Mouse (Mus musculus): ENCODE results near the gene Gm572. TPM values are rescaled to one million over a fixed set of nuclear protein-coding genes. Genes with fewer than 3 reads are reported as not detected.

Gm572 gene
- polyA plus RNA-seq, 1 experiment, result not detected

GRCm38 (mm10) chr4:148625756-148626622, 17.1 kb upstream of the Gm572 start:
- Histone ChIP-seq H3K36me3 (ENCODE audit: control insufficient read depth, insufficient read depth) (peaks cover 41% of the 10 kb centered on the region), H3K27me3 (ENCODE audit: control insufficient read depth, insufficient read depth, insufficient read length) (no peaks in the 10 kb centered on the region), H3K79me3 (ENCODE audit: low read depth) (peaks cover 51% of the 10 kb centered on the region), H3ac (ENCODE audit: control insufficient read depth, insufficient read length, low read depth) (peak overlapping the region; percentile 96), H3K4me3 (ENCODE audit: insufficient read depth, poor library complexity, severe bottlenecking) (peak overlapping the region; percentile 89), H3K79me2 (ENCODE audit: control insufficient read depth, insufficient read depth) (peaks cover 57% of the 10 kb centered on the region)
- peak; percentile 38 for TF ChIP-seq MAX (IDR thresholded peaks at IDR 0.05)
- no peak for TF ChIP-seq FOSL1 (IDR thresholded peaks at IDR 0.05; ENCODE audit: insufficient read depth, low read length, poor library complexity, severe bottlenecking)

DNA sequence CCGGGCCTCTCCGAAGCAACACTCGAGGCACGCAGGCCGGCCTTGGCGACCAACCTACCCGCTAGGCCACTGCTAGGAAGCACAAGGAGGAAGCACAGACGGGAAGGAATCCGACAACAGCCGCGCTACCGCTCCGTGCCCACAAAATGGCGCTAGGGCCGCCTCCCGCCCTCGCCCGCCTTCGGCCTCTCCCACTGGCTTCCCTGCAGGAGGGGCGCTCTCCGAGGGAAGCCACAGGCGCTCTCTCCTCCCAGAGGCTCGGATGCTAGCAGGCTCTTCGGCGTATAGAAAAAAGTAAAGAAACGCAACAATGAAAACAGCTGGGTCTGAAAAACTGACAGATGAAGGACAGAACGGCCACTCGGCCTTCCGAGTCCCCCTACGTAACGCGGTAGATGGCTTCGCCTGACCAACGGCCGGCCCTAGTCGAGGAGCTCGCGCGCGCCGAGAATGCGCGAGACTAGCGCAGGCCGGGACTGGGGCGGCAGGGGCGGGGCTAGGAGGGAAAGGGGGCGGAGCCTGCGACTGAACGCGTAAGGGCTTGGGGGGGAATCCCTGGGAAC, 16.4 kb upstream of the Gm572 start, which contains the start of gene Tardbp:
TSS of gene Tardbp (minus strand) at position 397 of the 563 bp plus-strand sequence.
- TF ChIP-seq USF1 (IDR thresholded peaks at IDR 0.05; ENCODE audit: low read depth), result no peak
- TF ChIP-seq CEBPB (IDR thresholded peaks at IDR 0.05; ENCODE audit: low read depth), result no peak
- TF ChIP-seq MYOD1 (IDR thresholded peaks at IDR 0.05; ENCODE audit: control insufficient read depth, insufficient read length, low read depth), result no peak
- no peak for TF ChIP-seq CTCF (IDR thresholded peaks at IDR 0.05; ENCODE audit: control insufficient read depth, insufficient read depth, insufficient read length)
- TF ChIP-seq MYOG (IDR thresholded peaks at IDR 0.05; ENCODE audit: control insufficient read depth, extremely low read depth, insufficient read length), result no peak
- no peak for TF ChIP-seq FOSL1 (IDR thresholded peaks at IDR 0.05; ENCODE audit: insufficient read depth, low read length, poor library complexity, severe bottlenecking)
- no peak for TF ChIP-seq MAX (IDR thresholded peaks at IDR 0.05)
- peaks cover 34% of the 10 kb centered on the region for H3K36me3 ChIP-seq (ENCODE audit: control insufficient read depth, insufficient read depth)
- peaks cover 44% of the 10 kb centered on the region for H3K79me3 ChIP-seq (ENCODE audit: low read depth)
- H3K79me2 ChIP-seq (ENCODE audit: control insufficient read depth, insufficient read depth), result peaks cover 49% of the 10 kb centered on the region
- no peaks in the 10 kb centered on the region for H3K27me3 ChIP-seq (ENCODE audit: control insufficient read depth, insufficient read depth, insufficient read length)
- H3ac ChIP-seq (ENCODE audit: control insufficient read depth, insufficient read length, low read depth), result peak within 1 kb of the TSS; percentile 96
- peak within 1 kb of the TSS; percentile 89 for H3K4me3 ChIP-seq (ENCODE audit: insufficient read depth, poor library complexity, severe bottlenecking)

DNA sequence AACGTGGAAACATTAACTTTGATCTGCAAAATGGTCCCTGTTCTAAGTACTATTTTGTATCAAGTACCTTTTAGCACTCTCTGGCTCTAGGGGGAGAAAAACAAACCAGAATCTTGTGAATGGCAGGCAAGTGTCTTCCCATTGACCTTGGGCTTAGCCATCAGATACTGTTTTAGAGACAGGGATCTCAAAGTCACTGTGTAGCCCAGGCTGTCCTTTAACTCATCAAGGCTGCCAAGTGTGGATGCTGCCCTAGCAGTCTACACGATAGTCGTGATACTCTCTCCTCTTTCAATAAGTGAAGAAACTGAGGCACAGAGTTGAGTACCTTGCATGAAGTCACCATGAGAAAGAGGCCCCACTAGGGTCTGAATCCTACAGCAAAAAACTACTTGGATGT, 15.9 kb upstream of the Gm572 start:
- no peak overlapping the region for H3ac ChIP-seq (ENCODE audit: control insufficient read depth, insufficient read length, low read depth)
- peaks cover 39% of the 10 kb centered on the region for H3K79me3 ChIP-seq (ENCODE audit: low read depth)
- H3K27me3 ChIP-seq (ENCODE audit: control insufficient read depth, insufficient read depth, insufficient read length), result no peaks in the 10 kb centered on the region
- TF ChIP-seq FOSL1 (IDR thresholded peaks at IDR 0.05; ENCODE audit: insufficient read depth, low read length, poor library complexity, severe bottlenecking) (no peak), MAX (IDR thresholded peaks at IDR 0.05) (no peak), CTCF (IDR thresholded peaks at IDR 0.05; ENCODE audit: control insufficient read depth, insufficient read depth, insufficient read length) (no peak), MYOG (IDR thresholded peaks at IDR 0.05; ENCODE audit: control insufficient read depth, extremely low read depth, insufficient read length) (no peak), USF1 (IDR thresholded peaks at IDR 0.05; ENCODE audit: low read depth) (no peak), CEBPB (IDR thresholded peaks at IDR 0.05; ENCODE audit: low read depth) (no peak), MYOD1 (IDR thresholded peaks at IDR 0.05; ENCODE audit: control insufficient read depth, insufficient read length, low read depth) (no peak)
- H3K79me2 ChIP-seq (ENCODE audit: control insufficient read depth, insufficient read depth), result peaks cover 44% of the 10 kb centered on the region
- H3K4me3 ChIP-seq (ENCODE audit: insufficient read depth, poor library complexity, severe bottlenecking), result no peak overlapping the region
- peaks cover 29% of the 10 kb centered on the region for H3K36me3 ChIP-seq (ENCODE audit: control insufficient read depth, insufficient read depth)

DNA sequence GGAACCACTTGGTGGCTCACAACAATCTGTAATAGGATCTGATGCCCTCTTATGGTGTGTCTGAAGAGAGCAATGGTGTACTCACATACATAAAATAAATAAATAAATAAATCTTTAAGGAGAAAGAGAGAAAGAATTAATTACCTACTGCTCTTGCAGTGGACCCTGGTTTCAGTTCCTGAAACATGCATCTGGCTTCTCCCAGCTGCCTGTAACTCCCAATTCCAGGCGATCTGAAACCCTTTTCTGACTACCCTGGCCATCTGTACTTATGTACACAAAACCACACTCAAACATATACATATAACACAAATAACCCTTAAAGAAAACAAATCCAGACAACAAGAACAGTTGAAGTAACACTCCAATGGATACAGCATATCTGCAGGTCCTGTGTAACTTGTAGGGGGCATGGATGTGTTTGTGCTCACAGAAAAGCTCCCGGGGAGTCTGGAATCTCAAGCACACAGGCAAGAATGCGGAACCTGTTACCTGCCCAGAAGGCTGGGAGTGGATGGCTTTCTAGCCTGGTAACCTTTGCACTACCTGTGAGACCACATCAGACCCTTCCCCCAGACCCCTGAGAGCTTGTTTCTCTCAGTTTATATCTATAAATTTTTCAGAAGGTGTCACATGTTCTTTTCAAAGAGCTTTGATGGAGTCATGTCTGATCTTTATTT, 11.0 kb upstream of the Gm572 start:
- no peak for TF ChIP-seq MYOD1 (IDR thresholded peaks at IDR 0.05; ENCODE audit: control insufficient read depth, insufficient read length, low read depth)
- TF ChIP-seq FOSL1 (IDR thresholded peaks at IDR 0.05; ENCODE audit: insufficient read depth, low read length, poor library complexity, severe bottlenecking), result no peak
- TF ChIP-seq CTCF (IDR thresholded peaks at IDR 0.05; ENCODE audit: control insufficient read depth, insufficient read depth, insufficient read length), result no peak
- Histone ChIP-seq H3K4me3 (ENCODE audit: insufficient read depth, poor library complexity, severe bottlenecking) (no peak overlapping the region), H3K79me2 (ENCODE audit: control insufficient read depth, insufficient read depth) (no peaks in the 10 kb centered on the region), H3ac (ENCODE audit: control insufficient read depth, insufficient read length, low read depth) (no peak overlapping the region), H3K27me3 (ENCODE audit: control insufficient read depth, insufficient read depth, insufficient read length) (no peaks in the 10 kb centered on the region), H3K36me3 (ENCODE audit: control insufficient read depth, insufficient read depth) (no peaks in the 10 kb centered on the region), H3K79me3 (ENCODE audit: low read depth) (no peaks in the 10 kb centered on the region)

- H3K79me3 ChIP-seq (ENCODE audit: low read depth), result no peaks in the 10 kb centered on the region
- no peaks in the 10 kb centered on the region for H3K36me3 ChIP-seq (ENCODE audit: control insufficient read depth, insufficient read depth)
- no peak overlapping the region for H3K4me3 ChIP-seq (ENCODE audit: insufficient read depth, poor library complexity, severe bottlenecking)
- no peaks in the 10 kb centered on the region for H3K27me3 ChIP-seq (ENCODE audit: control insufficient read depth, insufficient read depth, insufficient read length)
- no peak for TF ChIP-seq FOSL1 (IDR thresholded peaks at IDR 0.05; ENCODE audit: insufficient read depth, low read length, poor library complexity, severe bottlenecking)
- TF ChIP-seq MYOD1 (IDR thresholded peaks at IDR 0.05; ENCODE audit: control insufficient read depth, insufficient read length, low read depth), result no peak
- TF ChIP-seq USF1 (IDR thresholded peaks at IDR 0.05; ENCODE audit: low read depth), result no peak
- TF ChIP-seq CEBPB (IDR thresholded peaks at IDR 0.05; ENCODE audit: low read depth), result no peak
- no peak for TF ChIP-seq MAX (IDR thresholded peaks at IDR 0.05)
- TF ChIP-seq MYOG (IDR thresholded peaks at IDR 0.05; ENCODE audit: control insufficient read depth, extremely low read depth, insufficient read length), result no peak
- no peak for TF ChIP-seq CTCF (IDR thresholded peaks at IDR 0.05; ENCODE audit: control insufficient read depth, insufficient read depth, insufficient read length)
- H3ac ChIP-seq (ENCODE audit: control insufficient read depth, insufficient read length, low read depth), result no peak overlapping the region
- H3K79me2 ChIP-seq (ENCODE audit: control insufficient read depth, insufficient read depth), result no peaks in the 10 kb centered on the region
Observed at GRCm38 (mm10) chr4:148633395-148634061, 9.6 kb upstream of the Gm572 start.
